Mouse (Mus musculus): ENCODE data around the gene Xpo5.

GRCm38 (mm10) chr17:46202421-46203071, at the start of gene Xpo5, which contains the start of gene Polh:
- TF ChIP-seq CTCF (IDR thresholded peaks at IDR 0.05; ENCODE audit: low read depth) (no peak), EP300 (IDR thresholded peaks at IDR 0.05; ENCODE audit: low read depth) (no peak)

Measured in heart, postnatal 0 days (tissue).